Mouse (Mus musculus): Measurements from ENCODE around the gene H2afy. TPM values are rescaled to one million over a fixed set of nuclear protein-coding genes. Genes with fewer than 3 reads are reported as not detected.

Gene H2afy
- total RNA-seq, 1 experiment from 2014 or later: 133 TPM

- DNase-seq: no peak
Measured at GRCm38 (mm10) chr13:56145523-56145922, 9.4 kb upstream of the H2afy start.

- no peak for DNase-seq
Measured at GRCm38 (mm10) chr13:56144021-56144420, 7.9 kb upstream of the H2afy start.

GRCm38 (mm10) chr13:56143151-56143513 is 7.0 kb upstream of the H2afy start:
- no peak for DNase-seq

GRCm38 (mm10) chr13:56142382-56143150 is 6.4 kb upstream of the H2afy start:
- DNase-seq: no peak

- no peak for DNase-seq
Measured at GRCm38 (mm10) chr13:56139167-56139751, 3.1 kb upstream of the H2afy start.

- peak; percentile 94 for DNase-seq
Measured at GRCm38 (mm10) chr13:56135231-56136052, 719 bp downstream of the H2afy start.

GRCm38 (mm10) chr13:56134631-56135181 is 1.5 kb downstream of the H2afy start:
- DNase-seq: peak; percentile 46

GRCm38 (mm10) chr13:56134031-56134430 is 2.1 kb downstream of the H2afy start:
- no peak for DNase-seq

- DNase-seq: no peak
Measured at GRCm38 (mm10) chr13:56132941-56133340, 3.2 kb downstream of the H2afy start.

GRCm38 (mm10) chr13:56132326-56132936 is 3.7 kb downstream of the H2afy start:
- DNase-seq: no peak

- DNase-seq: no peak
Measured at GRCm38 (mm10) chr13:56130544-56130943, 5.6 kb downstream of the H2afy start.

GRCm38 (mm10) chr13:56129578-56129977 is 6.6 kb downstream of the H2afy start:
- no peak for DNase-seq

- DNase-seq: no peak
Measured at GRCm38 (mm10) chr13:56129014-56129413, 7.1 kb downstream of the H2afy start.

- DNase-seq: no peak
Measured at GRCm38 (mm10) chr13:56125632-56126031, 10.5 kb downstream of the H2afy start.

- DNase-seq: no peak
Measured at GRCm38 (mm10) chr13:56123075-56123474, 13.1 kb downstream of the H2afy start.

GRCm38 (mm10) chr13:56117991-56118765 is 18.0 kb downstream of the H2afy start:
- DNase-seq: no peak

GRCm38 (mm10) chr13:56115906-56116305 is 20.3 kb downstream of the H2afy start:
- no peak for DNase-seq

GRCm38 (mm10) chr13:56115386-56115785 is 20.8 kb downstream of the H2afy start:
- no peak for DNase-seq

- DNase-seq: peak; percentile 42
Measured at GRCm38 (mm10) chr13:56113431-56114248, 22.5 kb downstream of the H2afy start.

GRCm38 (mm10) chr13:56112980-56113379 is 23.2 kb downstream of the H2afy start:
- DNase-seq: no peak

GRCm38 (mm10) chr13:56112496-56112895 is 23.7 kb downstream of the H2afy start:
- DNase-seq: no peak

Data from adrenal gland, postnatal 25 days (tissue).